Mouse (Mus musculus) spleen, postnatal 14 days (tissue): ENCODE results near the gene Nif3l1.

Source experiments
- DNase-seq, 2 experiments: peaks; one replicate each; pipeline ENCODE4 v3.0.0; 2021 to 2022; ENCODE audit warnings: low spot score in 2 of 2

Nif3l1 gene

DNA sequence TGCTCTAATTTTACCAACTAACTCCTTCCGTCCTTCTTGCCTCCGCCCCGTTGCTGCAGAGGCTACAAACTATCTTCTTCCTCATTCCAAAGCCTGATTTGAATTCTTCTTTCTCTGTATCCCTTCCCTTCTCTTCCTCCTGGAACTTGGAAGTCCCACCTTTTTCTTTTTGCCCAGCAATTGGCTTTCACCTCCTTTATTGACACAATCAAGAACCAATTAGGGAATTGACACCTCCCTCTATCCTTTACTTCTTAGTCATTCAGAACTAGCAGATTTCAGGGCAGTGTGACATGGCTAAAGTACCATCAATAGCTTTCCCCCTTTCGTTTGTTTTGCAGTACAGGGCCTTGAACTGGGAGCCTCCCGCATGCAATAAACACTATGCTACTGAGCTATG is 13.2 kb downstream of the Nif3l1 start:
- no peak for DNase-seq

DNA sequence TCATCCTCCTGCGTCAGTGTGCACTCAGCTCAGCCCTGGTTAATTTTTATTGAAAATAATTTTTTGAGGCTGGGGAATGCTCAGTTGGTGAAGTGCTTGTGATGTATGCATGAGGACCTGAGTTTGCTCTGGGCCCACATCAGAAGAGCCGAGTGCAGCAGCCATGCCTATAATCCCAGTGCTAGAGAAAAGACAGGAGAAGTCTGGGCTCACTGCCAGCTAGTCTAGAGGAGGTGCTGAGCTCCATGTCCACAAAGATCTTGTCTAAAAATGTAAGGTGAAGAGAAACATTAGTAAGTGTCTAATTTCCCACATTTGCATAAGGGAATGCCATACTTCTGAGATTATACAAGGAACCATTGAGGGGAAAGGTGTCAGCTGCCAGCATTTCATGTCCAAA is 13.9 kb downstream of the Nif3l1 start:
- no peak for DNase-seq

DNA sequence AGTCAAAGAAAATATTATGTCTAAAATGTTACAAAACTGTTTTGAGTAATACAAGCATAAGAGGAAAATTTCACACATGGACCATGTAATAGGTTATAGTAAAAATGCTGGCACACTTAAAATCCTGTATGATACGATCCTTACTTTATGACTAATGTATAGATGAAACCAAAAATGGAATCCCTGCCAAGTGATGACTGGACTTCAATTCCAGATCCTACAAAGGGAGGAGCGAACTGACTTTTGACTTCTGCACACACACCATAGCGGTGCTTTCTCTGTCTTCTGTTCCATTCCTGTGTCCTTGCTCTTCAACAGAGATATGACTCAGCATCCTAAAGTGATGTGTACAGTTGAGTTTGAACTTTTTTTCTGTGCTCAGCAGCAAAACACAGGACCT is 15.6 kb downstream of the Nif3l1 start:
- no peak for DNase-seq

DNA sequence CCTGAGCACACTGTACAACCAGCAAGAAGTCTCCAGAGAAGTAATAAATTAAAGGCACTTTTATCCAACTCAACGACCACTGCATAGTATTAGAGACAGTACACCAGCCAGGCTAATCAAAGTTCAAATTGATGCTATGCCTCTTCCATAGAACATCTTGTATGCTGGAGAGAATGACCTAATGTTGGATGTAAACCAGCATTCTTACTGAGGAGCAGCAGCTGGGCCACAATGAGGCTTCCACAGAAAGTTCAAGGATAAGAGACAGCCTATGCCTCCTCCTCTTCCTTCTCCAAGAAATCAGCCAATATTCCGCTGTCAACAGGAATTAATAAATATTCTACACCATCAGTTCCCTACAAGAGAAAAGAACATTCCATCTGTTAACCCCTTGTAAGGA is 19.0 kb downstream of the Nif3l1 start:
- no peak for DNase-seq

DNA sequence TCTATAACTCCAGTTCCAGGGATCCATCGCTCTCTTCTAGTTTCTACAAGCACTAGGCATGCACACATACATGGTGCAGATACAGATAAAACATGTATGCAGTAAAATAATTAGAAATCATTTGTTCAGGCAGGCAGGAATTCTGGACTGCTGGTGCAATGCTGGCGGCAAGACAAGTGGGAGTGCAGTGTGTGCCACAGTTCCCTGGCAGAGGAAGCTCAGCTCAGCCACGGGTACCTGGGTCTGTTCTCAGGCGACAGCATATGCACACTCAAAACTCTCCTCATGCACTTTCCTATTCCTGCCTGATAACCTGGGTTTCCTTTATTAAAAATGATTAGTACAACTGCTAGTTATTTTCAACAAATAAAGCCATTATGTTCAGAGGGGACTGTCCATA is 20.1 kb downstream of the Nif3l1 start:
- no peak for DNase-seq

DNA sequence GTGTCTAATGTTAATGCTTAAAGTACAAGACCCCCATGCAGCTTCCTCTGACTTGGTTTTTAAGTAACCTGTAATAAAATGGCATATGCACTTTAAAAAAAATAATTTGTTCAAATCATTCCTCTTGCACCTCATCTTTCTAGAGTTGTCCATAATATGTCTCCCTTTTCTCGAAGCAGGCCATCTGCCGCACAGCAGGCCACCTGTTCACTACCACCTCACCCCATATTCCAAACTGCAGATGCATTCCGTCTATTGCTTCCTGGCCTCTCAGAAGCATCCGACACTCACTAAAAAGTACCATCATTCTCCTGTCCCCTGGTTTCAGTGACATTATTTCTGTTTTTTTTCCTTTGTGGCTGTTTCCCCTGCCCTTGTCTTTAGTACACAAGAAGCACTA is 20.6 kb downstream of the Nif3l1 start:
- DNase-seq, result no peak

DNA sequence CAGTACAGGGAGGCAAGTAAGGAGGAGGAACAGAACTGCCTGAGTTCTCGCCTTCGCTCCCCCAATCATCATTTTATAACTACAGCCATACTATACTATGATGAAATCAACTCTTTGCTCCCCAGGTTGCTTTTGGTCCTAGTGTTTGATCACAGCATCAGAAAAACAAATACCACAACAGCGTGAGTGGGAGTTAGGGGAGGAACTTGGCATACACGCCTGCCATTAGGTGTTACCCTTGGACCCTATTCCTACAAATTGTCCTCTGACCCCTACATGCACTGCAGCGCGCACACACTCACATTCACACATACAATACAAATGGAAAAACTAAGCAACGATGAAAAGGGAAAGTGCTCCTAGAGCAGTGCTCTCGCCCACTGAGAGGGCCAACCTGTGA is 30.7 kb downstream of the Nif3l1 start:
- no peak for DNase-seq

DNA sequence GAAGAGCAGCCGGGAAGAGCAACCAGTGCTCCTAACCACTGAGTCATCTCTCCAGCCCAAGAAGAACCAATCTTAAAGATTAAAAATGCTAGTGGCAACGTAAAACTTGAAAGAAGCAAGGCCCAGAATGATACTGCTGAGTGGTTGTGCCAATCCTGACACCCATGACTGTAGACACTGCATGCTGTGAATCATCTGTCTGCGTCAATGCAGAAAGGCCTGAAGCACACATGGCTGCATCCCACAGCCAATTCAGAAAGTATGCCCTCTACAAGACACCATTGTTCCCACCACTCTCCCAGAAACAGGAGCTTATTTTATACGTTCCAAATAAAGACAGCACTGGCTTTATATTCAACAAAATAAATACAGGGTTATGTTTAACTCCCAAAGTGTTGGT is 37.7 kb downstream of the Nif3l1 start:
- DNase-seq, result no peak

DNA sequence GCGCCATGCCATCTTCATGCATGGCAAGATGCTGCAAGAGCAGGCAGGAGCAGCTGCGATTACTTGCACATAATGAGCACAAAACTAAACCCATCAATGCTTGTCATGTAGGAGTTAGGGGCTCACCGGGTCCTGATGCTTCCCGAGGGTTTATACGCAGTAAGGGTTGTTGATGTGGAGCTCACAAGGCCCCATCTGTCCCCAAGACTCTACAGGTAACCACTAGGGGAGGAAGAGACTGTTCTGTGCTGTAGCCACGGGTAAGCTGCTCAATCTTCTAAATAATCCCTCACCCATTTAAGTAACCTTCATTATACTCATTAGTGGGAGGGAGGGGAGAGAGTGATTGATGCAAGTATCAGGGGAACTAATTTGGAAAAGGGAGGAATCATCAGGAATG is 50.7 kb downstream of the Nif3l1 start:
- no peak for DNase-seq

DNA sequence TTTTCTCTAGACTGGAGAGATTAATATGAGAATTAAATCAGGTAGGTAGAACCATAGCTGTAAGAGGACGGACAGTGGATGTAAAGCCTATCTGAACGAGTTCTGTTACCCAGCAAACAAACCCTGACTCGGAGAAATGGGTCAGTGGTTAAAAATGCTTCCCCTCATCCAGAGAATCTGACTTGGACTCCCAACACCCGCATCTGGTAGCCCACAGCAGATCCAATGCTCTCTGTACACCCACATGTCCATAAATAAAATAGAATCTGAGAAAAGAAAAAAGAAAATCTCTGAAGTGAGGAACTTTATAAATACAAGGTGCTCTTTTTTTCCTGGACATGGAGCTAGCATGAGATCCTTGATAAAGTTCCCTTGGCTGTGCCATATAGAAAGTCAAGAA is 52.7 kb downstream of the Nif3l1 start:
- DNase-seq, result no peak

DNA sequence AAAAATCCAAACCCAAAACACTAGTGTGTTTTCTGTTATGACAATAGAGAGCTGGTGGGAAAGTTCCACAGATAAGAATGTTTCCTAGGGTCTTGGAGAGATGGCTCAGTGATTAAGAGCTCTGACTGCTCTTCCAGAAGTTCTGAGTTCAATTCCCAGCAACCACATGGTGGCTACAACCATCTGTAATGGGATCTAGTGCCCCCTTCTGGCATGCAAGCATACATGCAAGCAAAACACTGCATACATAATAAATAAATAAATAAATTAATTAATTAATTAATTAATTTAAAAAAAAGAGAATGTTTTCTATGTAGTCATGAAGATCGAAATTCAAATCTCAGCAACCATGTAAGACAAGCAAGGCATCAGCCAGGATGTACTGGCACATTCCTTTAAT is 53.8 kb downstream of the Nif3l1 start:
- no peak for DNase-seq

DNA sequence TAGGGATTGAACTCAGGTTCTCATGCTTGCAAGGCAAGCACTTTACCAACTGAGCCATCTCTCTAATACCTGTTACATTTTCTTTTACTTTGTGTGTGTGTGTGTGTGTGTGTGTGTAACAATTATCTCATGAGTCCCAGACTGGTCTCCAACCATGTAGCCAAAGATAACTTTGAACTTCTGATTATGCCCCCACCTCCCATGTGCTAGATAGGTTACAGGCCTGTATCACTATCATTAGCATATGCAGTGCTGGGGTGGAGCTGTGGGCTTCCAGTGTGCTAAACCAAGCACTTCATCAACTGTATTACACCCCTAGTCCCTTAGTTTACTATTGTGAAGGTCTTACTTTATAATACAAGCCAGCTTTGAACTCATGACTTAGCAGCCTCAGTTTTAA is 58.2 kb downstream of the Nif3l1 start:
- no peak for DNase-seq

DNA sequence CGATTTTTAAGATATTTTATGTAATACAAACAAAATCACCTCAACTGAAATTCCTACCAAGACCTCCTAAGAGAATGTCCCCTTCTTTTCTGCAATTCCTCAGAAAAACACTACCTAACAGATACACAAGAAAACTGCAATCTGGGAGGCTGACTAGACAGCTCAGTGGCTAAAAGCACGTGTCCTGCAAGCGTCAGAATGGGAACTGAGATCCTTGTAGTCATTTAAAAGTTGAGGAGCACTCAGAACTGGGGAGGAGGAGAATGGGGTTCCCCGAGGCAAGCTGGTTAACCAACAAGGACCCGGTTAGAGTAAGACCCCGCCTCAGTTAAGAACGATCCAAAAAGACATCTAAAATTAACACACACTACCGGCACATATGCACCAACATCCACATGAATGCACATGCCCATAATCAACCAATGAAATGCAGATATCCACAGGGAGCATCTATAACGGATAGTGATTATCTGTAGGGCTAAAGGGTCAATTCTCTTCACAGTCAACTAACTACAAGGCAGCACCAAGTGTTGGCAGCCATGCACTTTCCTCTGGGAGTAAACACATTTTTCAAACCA is 58.9 kb downstream of the Nif3l1 start:
- DNase-seq, result no peak

DNA sequence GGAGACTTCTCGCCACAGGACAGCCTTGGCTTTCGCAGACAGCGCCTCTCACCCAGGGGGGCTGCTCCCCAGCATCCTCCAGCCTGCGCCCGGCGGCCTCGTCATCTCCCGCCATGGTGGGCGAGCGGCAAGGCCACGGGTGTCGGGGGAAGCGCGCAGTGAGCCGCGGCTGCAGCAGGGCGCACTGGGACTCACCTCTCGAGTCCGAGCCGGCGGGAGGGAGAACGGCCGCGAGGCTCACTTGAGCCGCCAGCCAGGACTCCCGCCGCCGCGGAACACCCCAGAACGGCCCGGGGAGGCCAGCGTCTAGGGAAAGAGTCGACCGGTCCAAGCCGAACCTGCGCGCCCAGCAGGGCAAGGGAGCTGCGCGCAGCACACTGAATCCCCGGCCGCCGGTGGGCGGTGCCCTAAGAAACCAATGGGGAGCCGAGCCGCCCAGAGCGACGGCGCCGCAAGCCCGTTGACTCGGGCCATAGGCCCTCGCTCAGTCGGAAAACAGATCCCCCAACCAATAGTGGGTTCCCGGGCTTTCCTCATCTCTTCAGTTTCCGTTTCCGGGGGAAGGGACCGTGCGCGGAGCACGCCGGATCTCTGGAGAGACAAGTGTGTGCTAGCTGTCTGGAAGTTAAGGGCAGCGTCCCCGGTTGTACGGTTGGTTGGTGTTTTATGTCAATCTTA is 59.8 kb downstream of the Nif3l1 start, which contains the start of gene Orc2:
Gene Orc2 (minus strand): TSS at position 533 of the 678 bp plus-strand sequence.
- peak; percentile 83 to 86 for DNase-seq

DNA sequence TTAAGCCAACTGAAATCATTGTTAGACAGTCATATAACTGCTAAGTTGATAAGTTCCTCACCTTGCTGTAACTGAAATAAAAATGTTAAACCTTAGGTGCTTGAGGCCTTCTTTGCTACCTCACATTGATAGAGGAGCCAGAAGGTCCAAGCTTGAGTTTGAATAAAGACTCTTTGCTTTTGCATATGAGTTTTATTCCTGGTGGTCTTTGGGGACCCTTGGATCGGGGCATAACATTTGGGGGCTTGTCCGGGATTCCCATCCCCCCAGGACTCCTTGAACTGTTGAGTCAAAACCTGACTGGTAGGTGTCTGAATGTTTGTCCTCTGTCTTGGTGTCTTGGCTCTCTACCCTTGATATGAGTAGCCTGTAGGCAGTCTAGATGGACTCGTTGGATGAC is 62.3 kb downstream of the Nif3l1 start:
- no peak for DNase-seq
